Mouse (Mus musculus): ENCODE data around the gene Nploc4. TPM values are rescaled to one million over a fixed set of nuclear protein-coding genes. Genes with fewer than 3 reads are reported as not detected.

Gene Nploc4
- polyA plus RNA-seq, 1 experiment, result 63.2 TPM

- DNase-seq (ENCODE audit: low read depth), result no peak
- TF ChIP-seq POLR2A (IDR thresholded peaks at IDR 0.05; ENCODE audit: borderline replicate concordance, extremely low read depth, insufficient read depth, insufficient read length, poor library complexity, severe bottlenecking) (no peak), CTCF (IDR thresholded peaks at IDR 0.05; ENCODE audit: borderline replicate concordance, extremely low read depth, insufficient read depth, insufficient read length) (no peak)
Observed at GRCm38 (mm10) chr11:120458847-120459597, 21.5 kb upstream of the Nploc4 start.

- peak; percentile 96 for DNase-seq (ENCODE audit: low read depth)
- TF ChIP-seq CTCF (IDR thresholded peaks at IDR 0.05; ENCODE audit: borderline replicate concordance, extremely low read depth, insufficient read depth, insufficient read length), result no peak
- TF ChIP-seq POLR2A (IDR thresholded peaks at IDR 0.05; ENCODE audit: borderline replicate concordance, extremely low read depth, insufficient read depth, insufficient read length, poor library complexity, severe bottlenecking), result peak; percentile 77
Observed at GRCm38 (mm10) chr11:120457772-120458751, 20.6 kb upstream of the Nploc4 start, which contains the start of the genes Oxld1 and Ccdc137. TSS of gene Oxld1 (minus strand) at chr11:120458068. TSS of gene Ccdc137 (plus strand) at chr11:120458115.

GRCm38 (mm10) chr11:120457370-120457769 is 19.9 kb upstream of the Nploc4 start:
- no peak for DNase-seq (ENCODE audit: low read depth)
- no peak for TF ChIP-seq CTCF (IDR thresholded peaks at IDR 0.05; ENCODE audit: borderline replicate concordance, extremely low read depth, insufficient read depth, insufficient read length)
- no peak for TF ChIP-seq POLR2A (IDR thresholded peaks at IDR 0.05; ENCODE audit: borderline replicate concordance, extremely low read depth, insufficient read depth, insufficient read length, poor library complexity, severe bottlenecking)

GRCm38 (mm10) chr11:120455413-120455812 is 17.9 kb upstream of the Nploc4 start:
- DNase-seq (ENCODE audit: low read depth), result no peak
- no peak for TF ChIP-seq POLR2A (IDR thresholded peaks at IDR 0.05; ENCODE audit: borderline replicate concordance, extremely low read depth, insufficient read depth, insufficient read length, poor library complexity, severe bottlenecking)
- TF ChIP-seq CTCF (IDR thresholded peaks at IDR 0.05; ENCODE audit: borderline replicate concordance, extremely low read depth, insufficient read depth, insufficient read length), result no peak

GRCm38 (mm10) chr11:120454965-120455364 is 17.5 kb upstream of the Nploc4 start:
- TF ChIP-seq POLR2A (IDR thresholded peaks at IDR 0.05; ENCODE audit: borderline replicate concordance, extremely low read depth, insufficient read depth, insufficient read length, poor library complexity, severe bottlenecking), result no peak
- TF ChIP-seq CTCF (IDR thresholded peaks at IDR 0.05; ENCODE audit: borderline replicate concordance, extremely low read depth, insufficient read depth, insufficient read length), result no peak
- DNase-seq (ENCODE audit: low read depth), result no peak

- TF ChIP-seq POLR2A (IDR thresholded peaks at IDR 0.05; ENCODE audit: borderline replicate concordance, extremely low read depth, insufficient read depth, insufficient read length, poor library complexity, severe bottlenecking), result no peak
- no peak for DNase-seq (ENCODE audit: low read depth)
Observed at GRCm38 (mm10) chr11:120453306-120453705, 15.8 kb upstream of the Nploc4 start, which contains the start of gene Pde6g. TSS of gene Pde6g (minus strand) at chr11:120453500.

- no peak for TF ChIP-seq POLR2A (IDR thresholded peaks at IDR 0.05; ENCODE audit: borderline replicate concordance, extremely low read depth, insufficient read depth, insufficient read length, poor library complexity, severe bottlenecking)
- TF ChIP-seq CTCF (IDR thresholded peaks at IDR 0.05; ENCODE audit: borderline replicate concordance, extremely low read depth, insufficient read depth, insufficient read length), result no peak
- no peak for DNase-seq (ENCODE audit: low read depth)
Observed at GRCm38 (mm10) chr11:120452246-120452645, 14.7 kb upstream of the Nploc4 start.

GRCm38 (mm10) chr11:120447179-120447578 is 9.7 kb upstream of the Nploc4 start:
- DNase-seq (ENCODE audit: low read depth), result no peak
- TF ChIP-seq CTCF (IDR thresholded peaks at IDR 0.05; ENCODE audit: borderline replicate concordance, extremely low read depth, insufficient read depth, insufficient read length) (no peak), POLR2A (IDR thresholded peaks at IDR 0.05; ENCODE audit: borderline replicate concordance, extremely low read depth, insufficient read depth, insufficient read length, poor library complexity, severe bottlenecking) (no peak)

- TF ChIP-seq POLR2A (IDR thresholded peaks at IDR 0.05; ENCODE audit: borderline replicate concordance, extremely low read depth, insufficient read depth, insufficient read length, poor library complexity, severe bottlenecking), result no peak
- TF ChIP-seq CTCF (IDR thresholded peaks at IDR 0.05; ENCODE audit: borderline replicate concordance, extremely low read depth, insufficient read depth, insufficient read length), result no peak
Observed at GRCm38 (mm10) chr11:120445475-120445874, 8.0 kb upstream of the Nploc4 start.

GRCm38 (mm10) chr11:120444106-120444505 is 6.6 kb upstream of the Nploc4 start:
- DNase-seq (ENCODE audit: low read depth), result no peak

More at GRCm38 (mm10) chr11:120445475-120445874, 8.0 kb upstream of the Nploc4 start:
- DNase-seq (ENCODE audit: low read depth), result no peak

GRCm38 (mm10) chr11:120442765-120443280 is 5.3 kb upstream of the Nploc4 start:
- TF ChIP-seq POLR2A (IDR thresholded peaks at IDR 0.05; ENCODE audit: borderline replicate concordance, extremely low read depth, insufficient read depth, insufficient read length, poor library complexity, severe bottlenecking) (no peak), CTCF (IDR thresholded peaks at IDR 0.05; ENCODE audit: borderline replicate concordance, extremely low read depth, insufficient read depth, insufficient read length) (no peak)
- DNase-seq (ENCODE audit: low read depth), result no peak

More at GRCm38 (mm10) chr11:120444106-120444505, 6.6 kb upstream of the Nploc4 start:
- TF ChIP-seq POLR2A (IDR thresholded peaks at IDR 0.05; ENCODE audit: borderline replicate concordance, extremely low read depth, insufficient read depth, insufficient read length, poor library complexity, severe bottlenecking) (no peak), CTCF (IDR thresholded peaks at IDR 0.05; ENCODE audit: borderline replicate concordance, extremely low read depth, insufficient read depth, insufficient read length) (no peak)

Data from brain, embryonic 14.5 days (tissue).